Mouse (Mus musculus) thymus, postnatal 4 days (tissue): ENCODE results near the gene Ush2a.

Source experiments
- DNase-seq: peaks from one replicate; pipeline ENCODE4 v3.0.0; 2021

Gene Ush2a

DNA sequence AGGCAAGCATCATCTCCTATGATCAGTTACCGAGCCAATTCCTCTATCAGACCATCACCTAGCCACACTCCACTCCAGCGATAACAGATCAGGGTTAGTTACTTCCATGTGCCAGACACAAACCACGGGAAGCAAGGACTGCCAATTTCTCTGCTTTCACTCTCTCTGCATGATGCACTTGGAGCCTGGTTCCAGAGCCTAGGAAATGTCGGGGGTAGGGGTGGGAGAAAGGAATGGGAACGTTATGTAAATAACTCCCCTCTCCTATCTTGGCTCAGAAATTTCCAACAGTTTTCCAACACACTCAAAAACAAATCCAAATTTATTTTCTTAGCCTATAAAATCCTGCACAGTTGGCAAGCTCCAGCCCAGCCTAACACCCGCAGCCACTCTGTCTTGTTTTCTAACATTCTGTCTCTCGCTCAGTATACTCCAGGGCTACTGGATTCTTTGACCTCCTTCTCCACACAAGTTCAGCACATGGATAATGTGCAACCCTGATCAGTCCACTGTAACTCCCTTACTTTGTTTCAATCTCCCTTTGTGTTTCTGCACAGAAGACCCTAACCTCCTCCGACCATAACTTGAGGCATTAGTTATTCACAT lies 515.8 kb downstream of the Ush2a start:
- no peak for DNase-seq

DNA sequence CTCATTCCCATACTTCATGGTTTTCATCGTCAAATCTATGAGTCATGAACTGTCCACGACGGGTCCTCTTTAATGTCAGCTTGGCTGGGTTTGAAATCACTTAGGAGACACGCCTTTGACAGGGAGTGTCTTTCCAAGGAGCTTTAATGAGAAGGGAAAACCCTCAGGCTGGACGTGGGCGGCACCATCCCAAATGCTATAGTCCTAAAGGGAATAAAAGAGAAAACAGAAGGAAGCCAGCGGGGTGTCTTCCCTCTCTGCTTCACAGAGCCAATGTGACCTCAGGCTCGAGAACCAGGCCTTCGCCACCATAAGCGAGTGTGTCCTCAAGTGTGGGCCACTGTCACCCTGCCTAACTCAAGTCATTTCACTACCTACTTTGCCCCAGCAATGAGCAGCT lies 523.2 kb downstream of the Ush2a start:
- DNase-seq: no peak

DNA sequence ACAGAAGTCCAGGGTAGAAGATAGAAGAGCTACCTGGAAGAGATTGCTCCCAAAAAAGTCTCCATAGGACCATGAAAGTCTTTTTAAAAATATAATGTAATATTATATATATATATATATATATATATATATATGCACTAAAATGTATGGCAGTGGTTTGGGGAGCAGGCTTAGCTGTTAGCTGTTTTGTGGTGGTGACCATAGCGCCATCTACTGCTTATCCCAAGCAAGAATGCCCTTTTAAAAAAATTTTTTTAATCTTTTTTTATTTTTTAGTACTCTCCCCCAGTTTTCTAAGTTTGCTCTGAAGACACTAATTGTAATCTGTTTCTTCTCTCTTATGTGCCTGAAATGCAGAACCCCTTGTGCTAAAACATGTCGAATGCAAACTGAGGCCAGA lies 543.2 kb downstream of the Ush2a start:
- no peak for DNase-seq

DNA sequence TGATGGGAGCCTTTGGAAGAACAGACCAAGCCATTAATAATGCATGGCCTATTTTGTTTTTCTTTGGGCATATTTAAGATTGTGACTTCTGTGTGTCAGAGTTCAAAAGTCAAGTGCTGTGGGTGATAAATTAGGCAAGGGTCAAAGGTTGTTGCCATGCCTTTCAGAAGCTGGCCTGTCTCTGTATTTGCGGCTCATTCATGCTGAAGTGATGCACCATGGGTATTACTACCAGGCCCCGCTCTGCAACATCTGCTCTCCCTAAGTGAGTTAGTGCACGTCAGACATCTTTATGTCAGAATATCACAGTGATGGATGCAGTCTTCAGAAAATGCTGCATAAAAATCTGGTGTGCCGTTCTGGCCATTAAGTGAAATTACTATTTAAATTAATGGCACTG lies 544.0 kb downstream of the Ush2a start:
- no peak for DNase-seq

DNA sequence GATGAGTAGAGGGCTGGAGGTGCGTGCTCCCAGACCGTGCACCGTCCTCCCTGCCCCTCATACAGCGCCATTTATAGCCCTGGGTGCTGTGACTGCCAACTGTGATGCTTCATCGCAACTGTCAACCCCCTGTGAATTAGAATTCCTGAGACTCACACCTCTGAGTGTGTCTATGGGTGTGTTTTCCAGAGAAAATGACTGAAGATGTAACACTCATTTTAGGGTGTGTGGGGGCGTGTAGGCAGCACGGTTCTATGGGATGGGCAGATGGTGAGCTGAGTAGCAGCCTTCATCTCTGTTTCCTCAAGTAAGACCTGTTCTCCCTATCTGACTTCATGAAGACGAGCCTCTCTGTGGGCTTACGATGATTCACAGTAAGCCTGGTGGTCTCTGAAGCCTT lies 548.8 kb downstream of the Ush2a start:
- DNase-seq: no peak

DNA sequence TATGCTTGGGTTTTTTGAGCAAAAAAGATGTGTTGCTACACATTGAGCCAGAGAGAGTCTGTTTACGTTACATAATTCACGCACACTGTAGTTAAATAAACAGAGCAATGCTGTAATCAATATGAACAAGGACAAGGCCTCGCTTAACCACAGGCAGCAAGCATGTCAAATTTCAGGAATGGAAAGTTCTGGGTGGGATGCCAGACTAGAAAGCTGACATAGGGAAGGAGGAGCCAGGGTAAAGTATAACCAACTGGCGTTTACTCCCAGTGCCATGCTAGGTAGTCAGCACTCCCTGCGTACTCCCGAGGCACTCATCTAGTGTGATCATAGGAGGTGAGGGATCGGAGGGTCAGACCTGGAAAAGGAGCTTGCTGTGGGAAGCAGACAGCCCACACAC lies 553.2 kb downstream of the Ush2a start:
- no peak for DNase-seq

DNA sequence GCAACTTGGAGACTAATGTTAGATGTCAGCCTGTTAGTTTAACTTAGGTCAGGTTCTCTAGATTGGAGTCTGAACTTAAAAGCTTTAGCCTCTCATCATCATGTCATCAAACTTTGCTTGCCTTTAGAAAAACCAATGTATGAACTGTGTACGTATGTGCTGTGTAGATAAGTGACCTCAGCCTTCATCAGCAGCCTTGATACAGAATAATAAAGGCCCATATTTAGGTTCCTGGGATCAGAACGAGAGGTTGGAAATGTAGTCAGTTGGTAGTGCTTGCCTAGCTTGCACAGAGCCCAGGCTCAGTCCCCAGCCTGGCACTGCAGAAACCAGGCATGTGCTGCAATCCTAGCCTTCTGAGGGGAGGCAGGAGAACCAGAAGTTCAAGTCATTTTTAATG lies 562.4 kb downstream of the Ush2a start:
- no peak for DNase-seq

DNA sequence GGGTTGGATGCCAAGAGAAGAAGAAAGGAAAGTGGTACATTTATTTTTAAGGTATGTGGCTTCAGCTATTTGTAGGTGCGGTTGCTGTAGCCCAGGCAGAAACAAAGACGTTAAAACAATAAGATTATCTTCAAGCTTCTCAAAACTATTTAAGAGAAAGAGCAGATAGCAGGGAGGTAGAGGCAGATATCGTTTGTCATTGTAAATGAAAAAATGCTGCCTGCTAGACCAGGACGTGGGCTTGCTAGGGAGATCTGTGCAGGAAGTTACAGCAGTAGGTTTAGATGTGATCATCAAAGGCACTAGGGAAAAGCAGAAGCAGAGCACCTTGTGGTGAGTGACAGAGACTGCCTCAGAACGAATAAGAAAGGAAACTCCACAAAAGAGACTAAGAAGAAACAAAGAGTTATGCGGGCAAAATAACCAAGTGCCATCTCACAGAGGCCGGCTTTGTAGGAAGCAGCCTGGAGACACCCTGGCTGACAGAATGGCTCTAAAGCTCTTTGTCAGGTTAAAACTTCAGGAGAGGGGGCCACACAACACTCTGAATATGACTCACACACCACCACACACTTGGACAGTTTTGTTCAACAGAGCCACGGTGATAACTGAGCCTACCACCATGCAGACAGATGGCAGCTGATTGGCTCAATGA lies 563.2 kb downstream of the Ush2a start:
- DNase-seq: no peak

DNA sequence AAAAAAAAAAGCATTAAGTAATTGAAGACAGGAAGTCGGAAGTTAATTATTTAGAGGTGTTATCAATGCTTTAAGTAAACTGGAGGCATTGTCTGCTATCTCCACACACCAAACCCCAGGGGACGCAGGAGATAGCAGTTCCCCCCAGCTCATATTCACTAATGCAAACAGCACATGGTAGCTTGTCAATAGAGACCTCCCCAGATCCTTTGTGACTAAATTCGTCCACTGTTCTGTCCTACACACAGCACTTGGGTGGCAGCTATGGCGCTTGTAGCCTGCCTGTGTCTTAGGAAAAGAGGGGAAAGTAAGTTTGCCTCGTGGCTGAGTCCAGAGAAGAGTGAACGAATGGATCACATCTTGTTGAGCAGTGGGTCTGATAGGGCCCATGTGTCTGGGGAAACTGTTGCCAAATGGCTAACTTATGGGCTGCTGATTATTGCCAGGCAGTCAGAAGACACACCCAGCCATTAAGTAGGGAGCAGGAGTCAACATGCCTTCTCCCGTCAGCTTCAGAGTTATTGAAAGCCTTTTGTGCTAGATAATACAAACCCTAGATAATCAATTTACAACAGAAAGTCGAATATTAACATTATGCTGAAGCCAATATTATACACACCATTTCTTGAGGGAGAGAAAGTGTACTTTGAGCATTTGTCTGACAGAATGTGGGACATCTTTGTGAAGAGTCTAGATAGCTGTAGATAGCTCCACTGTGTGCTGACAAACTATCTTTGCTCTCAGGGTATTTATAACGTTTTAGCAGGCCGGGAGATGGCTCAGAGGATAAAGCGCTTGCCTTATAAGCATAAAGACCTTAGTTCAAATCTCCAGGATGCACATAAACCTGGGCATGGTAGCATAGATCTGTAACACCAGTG lies 568.9 kb downstream of the Ush2a start:
- no peak for DNase-seq

DNA sequence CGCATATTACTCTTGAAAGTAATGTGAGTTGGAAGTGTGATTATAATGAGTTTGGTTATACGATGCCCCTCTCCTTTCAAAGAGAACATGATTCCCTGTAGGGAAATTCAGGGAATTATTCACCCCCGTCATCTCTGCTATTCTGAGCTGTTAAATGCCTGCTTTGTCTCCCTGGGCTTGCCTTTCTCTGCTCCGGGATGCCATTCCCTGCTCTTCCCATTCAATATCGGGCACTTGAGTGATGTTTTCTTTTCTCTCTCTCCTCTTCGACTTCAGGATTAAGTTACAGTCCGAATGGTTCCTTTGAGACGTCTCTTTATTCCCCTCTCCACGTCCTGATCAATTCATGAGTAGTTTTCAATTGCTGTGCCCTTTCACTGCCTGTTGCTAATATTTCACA lies 572.1 kb downstream of the Ush2a start:
- no peak for DNase-seq

DNA sequence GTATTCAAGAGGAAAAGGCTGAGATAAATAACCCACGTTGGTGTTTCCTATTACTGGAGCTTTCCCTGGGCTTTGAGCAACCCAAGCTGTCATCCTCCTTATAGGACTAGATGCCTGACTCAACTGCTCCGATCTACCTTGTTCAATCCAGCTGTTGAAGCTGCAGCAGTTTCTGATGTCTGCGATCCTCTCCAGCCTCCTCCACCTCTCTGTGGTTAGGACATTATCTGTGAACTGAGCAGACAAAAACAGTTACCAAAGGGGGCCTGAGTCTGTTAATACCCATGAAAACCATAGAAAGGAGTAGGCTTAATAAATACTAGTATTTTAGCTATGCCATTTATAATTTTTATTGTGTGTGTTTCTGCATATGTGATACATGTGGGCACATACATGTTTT lies 572.9 kb downstream of the Ush2a start:
- no peak for DNase-seq

DNA sequence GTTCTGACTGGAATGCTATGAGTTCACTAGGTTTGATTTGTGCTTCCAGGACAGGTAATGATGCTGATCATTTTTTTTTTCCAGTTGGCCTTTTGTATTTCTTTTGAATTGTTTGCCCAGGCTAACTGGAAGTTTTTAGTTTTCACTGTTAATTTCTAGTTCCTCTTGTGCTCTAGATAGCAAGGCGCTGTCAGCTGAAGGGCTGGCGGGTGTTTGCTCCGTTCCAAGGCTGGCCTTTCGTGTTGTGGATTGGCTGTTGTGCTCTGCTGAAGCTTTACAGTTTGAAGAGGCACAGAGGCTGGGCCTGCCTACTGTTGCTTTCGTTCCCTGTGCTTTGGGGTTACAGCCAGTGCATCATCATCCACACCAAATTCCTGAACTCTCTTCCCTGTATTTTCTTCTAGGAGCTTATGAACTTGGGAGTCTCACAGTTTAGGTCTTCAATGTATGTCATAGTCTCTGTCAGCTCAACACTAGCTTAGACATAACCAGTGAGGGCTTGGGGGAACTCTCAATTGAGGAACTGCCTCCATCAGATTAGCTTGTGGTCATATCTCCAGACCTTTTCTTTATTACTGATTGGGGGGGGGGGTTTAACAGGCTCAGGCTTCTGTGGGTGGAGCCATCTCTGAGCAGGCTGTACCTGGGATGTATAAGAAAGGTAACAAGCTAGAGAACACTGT lies 575.9 kb downstream of the Ush2a start:
- no peak for DNase-seq

DNA sequence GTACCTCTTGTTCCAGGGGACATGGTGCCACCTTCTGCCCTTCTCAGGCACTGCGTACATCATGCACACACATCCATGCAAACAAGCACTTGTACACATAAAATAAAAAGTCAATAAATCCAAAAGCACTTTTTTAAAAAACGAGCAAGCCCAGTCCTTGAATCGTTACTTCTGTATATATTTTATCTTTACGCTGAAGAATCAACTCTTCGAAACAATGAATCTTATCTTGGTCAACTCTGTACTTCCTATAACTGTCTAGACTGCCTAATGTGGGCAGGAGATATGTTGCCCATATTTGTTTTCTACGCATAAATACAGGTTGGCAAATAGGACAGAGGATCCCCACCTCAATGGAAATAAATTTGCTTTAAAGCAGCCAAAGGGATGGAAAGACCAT lies 585.4 kb downstream of the Ush2a start:
- DNase-seq: no peak

DNA sequence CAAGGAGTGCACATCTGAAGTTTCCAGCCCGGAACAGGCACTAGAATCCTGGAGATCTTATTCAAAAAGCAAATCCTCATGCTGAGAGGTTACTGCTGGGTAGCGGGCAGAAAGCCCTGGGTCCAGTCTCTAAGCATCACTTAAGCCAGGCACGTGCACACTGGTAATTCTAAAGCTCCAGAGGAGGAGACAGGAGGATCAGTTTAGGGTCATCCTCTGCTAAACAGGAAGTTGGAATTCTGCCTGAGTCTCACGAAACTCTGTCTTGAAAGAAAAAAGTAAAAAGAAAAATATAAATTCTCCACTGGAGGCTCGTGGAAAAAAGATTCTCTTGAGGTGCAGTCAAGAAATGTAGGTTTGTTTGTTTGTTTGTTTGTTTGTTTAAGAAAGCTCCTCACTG lies 591.0 kb downstream of the Ush2a start:
- DNase-seq: no peak

DNA sequence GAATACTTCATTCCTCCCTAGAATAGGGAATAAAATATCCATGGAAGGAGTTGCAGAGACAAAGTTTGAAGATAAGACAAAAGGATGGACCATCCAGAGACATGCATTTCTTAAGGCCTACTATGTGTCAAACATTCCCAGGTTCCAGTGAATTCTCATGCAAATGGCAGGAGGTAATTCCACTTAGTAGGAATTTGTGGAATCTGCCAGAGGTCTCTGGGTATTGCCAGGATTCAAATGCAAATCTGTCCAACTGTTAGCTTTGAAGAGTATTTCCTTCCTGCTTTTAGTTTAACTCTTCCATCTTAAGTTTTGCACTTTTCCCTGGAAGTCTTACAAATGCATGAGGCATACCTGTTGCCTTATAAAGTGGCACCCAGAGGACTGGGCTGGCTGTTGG lies 592.4 kb downstream of the Ush2a start:
- DNase-seq: no peak

DNA sequence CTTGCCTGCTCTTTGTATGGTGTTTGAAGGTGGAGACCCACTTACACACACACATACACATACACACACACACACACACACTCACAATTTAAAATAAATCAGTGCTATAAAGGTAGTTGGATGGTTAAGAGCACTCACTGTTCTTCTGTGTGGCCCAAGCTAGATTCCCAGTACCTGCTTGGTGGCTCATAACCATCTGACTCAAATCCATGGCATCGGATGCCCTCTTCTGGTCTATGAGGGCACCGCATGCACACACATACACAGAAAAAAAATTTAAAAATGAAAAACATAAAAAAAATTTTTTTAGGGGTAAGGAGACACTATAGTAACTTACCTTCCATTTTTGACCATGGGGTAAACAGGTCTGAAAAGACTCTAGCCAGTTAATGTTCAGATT lies 593.2 kb downstream of the Ush2a start:
- DNase-seq: no peak

DNA sequence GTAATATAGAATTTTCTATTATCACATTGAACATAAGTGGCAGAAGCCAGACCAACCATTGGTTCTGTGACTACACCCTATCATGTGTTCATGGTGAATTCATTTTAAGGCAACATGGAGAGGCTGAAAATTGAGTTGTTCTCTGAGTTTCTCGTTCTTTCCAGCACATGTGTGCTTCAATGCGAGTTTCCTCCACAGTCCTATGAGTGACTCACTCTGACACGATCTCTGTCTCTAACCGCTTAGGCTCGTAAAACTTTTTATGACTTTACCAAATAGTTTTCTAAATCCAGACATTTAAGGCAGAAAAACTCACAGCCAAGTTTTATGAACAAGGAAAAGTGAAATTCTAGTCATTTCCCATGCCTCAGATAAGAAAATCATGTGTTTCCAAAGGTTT lies 597.9 kb downstream of the Ush2a start:
- no peak for DNase-seq

DNA sequence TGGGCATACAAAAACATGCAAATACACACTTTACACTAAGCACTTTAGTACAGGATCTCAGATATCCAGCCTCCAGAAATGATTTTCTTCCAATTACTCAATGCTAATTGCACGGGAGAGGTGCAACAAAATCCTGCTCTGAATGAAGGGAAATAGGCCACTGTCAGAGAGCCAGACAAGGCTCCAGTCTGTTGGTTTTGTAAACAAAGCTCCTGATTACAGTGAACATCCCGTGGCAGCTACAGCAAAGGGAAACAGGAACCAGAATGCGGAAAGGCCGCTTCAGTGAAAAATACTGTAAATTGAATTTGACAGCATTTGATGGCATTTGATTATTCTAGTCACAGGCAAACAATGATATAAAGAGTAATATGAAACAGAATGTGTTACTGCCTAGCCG lies 604.1 kb downstream of the Ush2a start:
- DNase-seq: no peak

DNA sequence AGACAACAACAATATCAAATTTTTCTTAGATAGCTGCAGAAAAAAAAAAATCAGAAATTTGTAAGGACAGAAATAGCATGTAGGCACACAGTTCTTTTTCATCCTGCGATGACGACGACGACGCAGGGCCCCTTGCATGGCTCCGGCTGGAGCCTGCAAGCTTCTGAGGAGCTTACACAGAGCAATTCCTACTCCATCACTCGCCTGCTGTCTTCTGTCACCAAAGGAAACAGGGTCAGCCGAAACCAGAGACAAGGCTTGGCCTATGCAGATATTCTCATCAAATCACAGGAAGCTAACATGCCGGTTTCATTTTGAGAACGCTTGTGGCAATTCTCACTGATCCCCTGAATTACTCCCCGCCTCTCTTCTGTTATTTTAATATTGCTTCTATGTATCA lies 604.7 kb downstream of the Ush2a start:
- no peak for DNase-seq

DNA sequence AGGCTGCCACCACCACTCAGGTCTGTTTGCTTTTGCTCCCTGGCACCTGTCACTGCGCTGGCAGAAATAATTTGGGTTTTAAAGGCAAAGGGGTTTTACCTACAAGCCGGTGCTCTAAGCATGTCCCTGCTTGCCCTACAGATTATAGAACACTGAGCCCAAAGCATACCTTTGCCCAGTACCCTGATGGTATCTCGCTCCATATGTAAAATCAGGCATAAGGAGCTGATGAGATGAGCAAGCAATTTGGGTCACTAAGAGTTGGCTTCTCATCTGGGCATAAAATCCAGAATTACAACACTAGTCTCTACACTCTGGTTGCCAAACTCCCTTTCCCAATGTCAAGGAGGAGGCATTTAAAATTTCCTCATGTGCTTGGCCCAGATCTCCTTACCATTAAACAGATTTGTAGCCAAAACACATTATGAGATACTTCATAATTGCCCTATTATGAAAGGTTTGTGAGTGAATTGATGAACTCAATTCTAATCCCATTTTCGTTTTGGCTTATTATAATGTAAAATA lies 616.8 kb downstream of the Ush2a start:
- no peak for DNase-seq

DNA sequence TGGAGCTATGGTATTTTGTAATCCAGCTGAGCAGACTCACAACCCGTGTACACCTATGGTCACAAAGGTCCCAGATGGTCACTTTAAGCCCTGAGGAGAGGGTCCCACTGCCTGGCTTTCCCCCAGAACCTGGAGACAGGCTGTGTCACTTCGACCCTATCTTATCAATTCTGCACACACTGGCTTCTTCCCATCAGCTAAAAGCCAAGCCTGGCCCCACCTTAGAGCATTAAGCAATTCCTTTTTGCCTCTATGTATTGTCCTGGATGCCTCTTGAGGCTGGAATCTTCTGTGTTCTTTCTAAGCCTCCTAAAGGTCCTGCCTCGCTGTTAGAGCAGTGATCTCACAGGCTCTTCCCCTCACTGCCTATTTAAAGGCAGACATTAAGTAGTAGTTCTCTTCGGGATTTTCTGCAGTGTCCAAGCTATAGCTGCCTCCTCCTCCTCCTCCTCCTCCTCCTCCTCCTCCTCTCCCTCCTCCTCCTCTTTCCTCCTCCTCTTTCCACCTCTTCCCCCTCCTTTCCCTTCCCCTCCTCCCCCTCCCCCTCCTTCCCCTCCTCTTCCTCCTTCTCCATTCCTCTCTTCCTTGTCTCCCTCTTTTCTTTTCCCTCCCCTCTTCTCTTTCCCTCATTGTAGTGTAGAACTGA lies 635.2 kb downstream of the Ush2a start:
- no peak for DNase-seq

DNA sequence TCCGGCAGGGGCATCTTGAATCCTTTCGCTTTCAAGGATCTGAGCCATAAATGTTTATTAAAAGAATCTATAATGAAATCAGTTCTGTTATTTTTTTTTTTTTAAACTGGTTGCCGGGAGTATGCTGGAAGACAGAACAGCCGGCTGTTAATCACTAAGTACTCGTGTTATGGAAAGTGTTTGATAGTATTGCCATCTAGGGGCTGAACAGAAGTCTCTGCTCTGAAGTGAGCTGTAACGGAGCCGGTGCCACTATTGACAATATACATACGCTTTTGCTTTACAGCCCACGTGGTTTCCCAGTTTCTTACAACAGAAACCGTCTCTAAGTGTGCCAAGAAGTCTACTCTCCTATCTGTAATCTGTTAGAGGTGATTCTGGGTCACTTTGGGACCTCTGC lies 642.3 kb downstream of the Ush2a start:
- DNase-seq: no peak

DNA sequence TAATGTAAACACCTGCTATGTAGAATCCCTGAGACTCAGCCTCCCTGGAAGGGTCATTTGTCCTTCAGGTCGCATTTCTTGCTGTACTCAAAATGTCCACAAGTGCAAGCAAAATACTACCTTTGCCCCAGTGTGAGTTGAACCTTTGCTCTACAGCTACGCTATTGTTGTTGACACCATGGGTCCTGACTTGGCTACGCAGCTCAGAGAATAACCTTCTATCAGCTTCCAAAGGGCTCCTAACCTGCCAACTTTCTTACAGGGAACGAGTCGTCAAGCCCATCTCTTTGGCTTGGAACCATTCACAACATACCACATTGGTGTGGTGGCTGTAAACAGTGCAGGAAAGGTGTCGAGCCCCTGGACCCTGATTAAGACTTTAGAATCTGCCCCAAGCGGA lies 644.4 kb downstream of the Ush2a start:
- no peak for DNase-seq
